Comparison of ENCODE assay signal across 20 mouse cellular contexts in genomic region chr2:73856246-73856645, GRCm38 (mm10).
"Had no signal": no experiment of that assay in that cellular context is flagged by ENCODE, and none has a peak within 500 bp of the region (broad histone marks: within the 10 kb centered on the region; RNA-seq: fewer than 3 reads in every experiment).

No protein-coding gene starts in this region.

- H3K4me3 ChIP-seq: kidney, embryonic 15.5 days; limb, embryonic 12.5 days; limb, embryonic 15.5 days; midbrain, embryonic 12.5 days; midbrain, embryonic 15.5 days; neural tube, embryonic 13.5 days; stomach, embryonic 15.5 days had no signal

- H3K9me3 ChIP-seq: kidney, embryonic 15.5 days; limb, embryonic 12.5 days; limb, embryonic 15.5 days; midbrain, embryonic 12.5 days; midbrain, embryonic 15.5 days; neural tube, embryonic 13.5 days; stomach, embryonic 15.5 days had no signal

- H3K36me3 ChIP-seq: limb, embryonic 15.5 days; midbrain, embryonic 12.5 days; midbrain, embryonic 15.5 days; neural tube, embryonic 13.5 days; stomach, embryonic 15.5 days had no signal

- H3K27ac ChIP-seq: kidney, embryonic 15.5 days; limb, embryonic 12.5 days; limb, embryonic 15.5 days; liver, embryonic 14.5 days; midbrain, embryonic 12.5 days; midbrain, embryonic 15.5 days; neural tube, embryonic 13.5 days; stomach, embryonic 15.5 days had no signal

- DNase-seq: kidney, adult 11 months; kidney, adult 8-10 months; kidney, postnatal 10 days; kidney, postnatal 36 days; left cerebral cortex, postnatal 4 days; liver, postnatal 0 days; lung, embryonic 14.5 days; lung, postnatal 36 days; retina, postnatal 1 day; right cerebral cortex, postnatal 4 days; thymus, postnatal 25 days had no signal

- ATAC-seq: liver, postnatal 0 days; lung, postnatal 0 days; midbrain, embryonic 15.5 days had no signal

- H3K27me3 ChIP-seq: kidney, embryonic 15.5 days; limb, embryonic 12.5 days; limb, embryonic 15.5 days; midbrain, embryonic 12.5 days; midbrain, embryonic 15.5 days; neural tube, embryonic 13.5 days; stomach, embryonic 15.5 days had no signal

- H3K4me1 ChIP-seq: kidney, embryonic 15.5 days; limb, embryonic 12.5 days; limb, embryonic 15.5 days; midbrain, embryonic 12.5 days; midbrain, embryonic 15.5 days; neural tube, embryonic 13.5 days; stomach, embryonic 15.5 days had no signal

- H3K9ac ChIP-seq: kidney, embryonic 15.5 days; limb, embryonic 12.5 days; limb, embryonic 15.5 days; liver, embryonic 14.5 days; liver, postnatal 0 days; lung, embryonic 14.5 days; midbrain, embryonic 12.5 days; midbrain, embryonic 15.5 days; neural tube, embryonic 13.5 days; stomach, embryonic 15.5 days had no signal
